Mouse (Mus musculus): Measurements from ENCODE around the gene Alg1.
A peak's percentile ranks its signal among the peaks of the same experiment; 100 is the strongest.

Gene Alg1

GRCm38 (mm10) chr16:5232982-5233381 lies 439 bp upstream of the Alg1 start:
- DNase-seq (ENCODE audit: low read depth in 2 of 2, low spot score in 2 of 2), result no peak

- no peak for DNase-seq (ENCODE audit: low read depth in 2 of 2, low spot score in 2 of 2)
These were observed 8.9 kb downstream of the Alg1 start for GRCm38 (mm10) chr16:5242355-5242754.

DNA sequence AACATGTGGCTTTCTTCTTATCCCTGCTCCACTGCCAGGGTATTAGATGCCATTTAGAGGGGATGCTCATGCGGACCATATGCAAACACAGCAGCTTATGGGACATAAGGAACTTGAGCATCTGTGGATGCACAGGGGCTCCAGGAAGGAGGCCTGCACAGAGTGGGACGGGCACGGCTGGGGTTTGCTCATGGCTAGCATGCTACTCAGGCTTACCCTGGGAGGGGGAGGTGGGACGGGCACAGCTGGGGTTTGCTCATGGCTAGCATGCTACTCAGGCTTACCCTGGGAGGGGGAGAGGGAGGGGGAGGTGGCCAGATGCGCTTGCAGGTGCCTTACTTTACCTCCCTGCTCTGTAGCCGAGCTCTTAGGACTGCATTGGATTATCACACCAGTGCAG lies 9.5 kb downstream of the Alg1 start:
- no peak for DNase-seq (ENCODE audit: low read depth in 2 of 2, low spot score in 2 of 2)

GRCm38 (mm10) chr16:5244411-5244810 lies 11.0 kb downstream of the Alg1 start:
- peak; percentile 41 to 51 for DNase-seq (ENCODE audit: low read depth in 2 of 2, low spot score in 2 of 2)

DNA sequence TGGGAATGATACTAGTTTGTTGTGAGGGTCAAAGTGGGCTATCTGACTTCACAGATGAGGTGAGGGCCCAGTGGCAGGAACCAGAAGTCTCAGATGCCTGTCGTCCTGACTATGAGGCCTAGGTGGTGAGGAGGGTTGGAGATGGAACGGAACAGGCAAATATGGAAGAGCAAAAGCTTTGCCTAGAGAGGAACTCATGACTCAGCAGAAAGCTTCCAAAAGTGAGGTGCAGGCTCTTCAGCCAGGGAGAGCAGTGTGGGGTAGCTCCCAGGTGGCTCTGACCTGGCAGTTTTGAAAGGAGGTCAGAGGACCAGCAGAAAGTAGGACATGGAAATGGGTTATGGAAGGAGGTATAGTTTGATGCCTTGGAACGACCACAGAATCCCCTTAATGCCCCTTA lies 17.5 kb downstream of the Alg1 start:
- no peak for DNase-seq (ENCODE audit: low read depth in 2 of 2, low spot score in 2 of 2)

DNA sequence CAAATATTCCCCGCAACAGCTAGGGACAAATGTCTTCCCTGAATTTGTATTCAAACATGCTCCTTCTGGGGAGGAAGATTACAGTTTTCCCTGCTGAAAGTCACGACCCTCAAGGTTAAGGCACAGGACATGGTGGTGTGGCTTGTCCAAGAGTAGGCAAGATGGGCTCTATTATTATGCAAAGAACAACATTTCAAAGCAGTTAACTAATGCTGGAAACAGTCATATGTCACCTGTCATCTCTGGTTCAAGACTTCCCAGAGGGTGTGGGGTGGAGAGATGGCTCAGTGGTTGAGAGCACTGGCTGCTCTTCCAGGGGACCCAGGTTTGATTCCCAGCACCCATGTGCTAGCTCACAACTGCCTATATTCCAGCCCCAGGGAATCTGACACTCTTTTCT lies 18.8 kb downstream of the Alg1 start:
- no peak for DNase-seq (ENCODE audit: low read depth in 2 of 2, low spot score in 2 of 2)

DNA sequence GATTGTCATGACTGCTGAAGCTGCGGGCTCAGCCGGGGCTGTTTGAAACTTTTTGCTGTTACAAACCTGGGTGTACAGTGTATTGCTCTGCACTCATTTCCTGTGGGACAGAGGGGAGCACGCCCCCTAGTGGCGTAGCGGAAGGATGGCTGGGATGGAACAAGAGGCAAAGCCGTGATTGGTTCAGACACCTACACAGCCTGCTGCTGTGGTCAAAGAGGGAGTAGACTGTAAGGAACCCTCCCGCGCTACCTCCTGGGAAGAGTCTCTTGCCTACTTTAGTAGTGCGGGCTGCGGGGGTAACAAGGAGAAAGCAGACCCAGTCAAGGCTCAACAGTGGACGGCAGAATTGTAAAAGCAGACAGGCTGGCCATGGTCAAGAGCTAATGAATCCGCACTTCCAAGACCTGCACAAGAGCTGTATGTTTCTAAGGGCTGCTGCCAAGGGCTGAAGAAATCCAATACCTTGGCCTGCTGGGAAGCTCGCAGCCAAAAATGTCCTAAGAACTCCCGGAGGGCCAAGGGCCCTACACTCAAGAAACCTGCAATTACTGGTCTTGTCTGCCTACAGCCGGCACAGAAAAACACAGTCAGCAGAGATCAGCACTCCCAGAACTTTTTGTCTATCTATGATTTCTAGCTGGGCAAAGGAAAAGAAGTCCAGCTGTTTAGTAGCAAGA lies 21.1 kb downstream of the Alg1 start:
- DNase-seq (ENCODE audit: low read depth in 2 of 2, low spot score in 2 of 2), result peak; percentile 72 to 76

DNA sequence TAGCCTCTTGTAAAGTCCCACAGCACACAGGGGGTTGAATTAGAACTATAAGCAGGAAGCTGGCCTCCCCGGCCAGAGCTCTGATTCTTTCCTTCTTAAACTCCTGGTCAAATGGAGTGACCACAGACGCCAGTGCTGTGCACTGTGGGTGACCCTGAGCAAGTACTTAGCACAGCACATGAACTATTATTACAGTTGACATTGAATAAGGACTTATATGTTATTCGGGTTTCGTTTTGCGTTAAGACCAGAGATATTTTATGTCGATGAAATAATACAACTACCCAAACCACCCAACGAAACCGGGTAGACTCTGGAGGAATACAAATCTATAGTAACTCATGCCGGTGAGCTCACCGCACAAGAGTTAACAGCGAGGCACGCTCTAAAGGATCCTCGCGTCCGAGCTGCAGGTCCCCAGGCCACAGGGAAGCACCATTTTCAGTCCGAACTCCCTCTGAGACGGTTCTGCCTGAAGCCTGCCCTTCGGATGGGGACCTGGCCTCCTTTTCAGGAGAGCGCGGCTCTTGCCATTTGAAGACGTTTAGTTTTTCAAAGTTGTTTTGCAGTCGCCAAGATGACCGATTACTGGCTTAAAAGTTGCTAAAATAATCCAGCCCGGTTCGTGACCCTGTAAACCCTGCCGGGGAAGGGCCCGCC lies 21.8 kb downstream of the Alg1 start:
- no peak for DNase-seq (ENCODE audit: low read depth in 2 of 2, low spot score in 2 of 2)

DNA sequence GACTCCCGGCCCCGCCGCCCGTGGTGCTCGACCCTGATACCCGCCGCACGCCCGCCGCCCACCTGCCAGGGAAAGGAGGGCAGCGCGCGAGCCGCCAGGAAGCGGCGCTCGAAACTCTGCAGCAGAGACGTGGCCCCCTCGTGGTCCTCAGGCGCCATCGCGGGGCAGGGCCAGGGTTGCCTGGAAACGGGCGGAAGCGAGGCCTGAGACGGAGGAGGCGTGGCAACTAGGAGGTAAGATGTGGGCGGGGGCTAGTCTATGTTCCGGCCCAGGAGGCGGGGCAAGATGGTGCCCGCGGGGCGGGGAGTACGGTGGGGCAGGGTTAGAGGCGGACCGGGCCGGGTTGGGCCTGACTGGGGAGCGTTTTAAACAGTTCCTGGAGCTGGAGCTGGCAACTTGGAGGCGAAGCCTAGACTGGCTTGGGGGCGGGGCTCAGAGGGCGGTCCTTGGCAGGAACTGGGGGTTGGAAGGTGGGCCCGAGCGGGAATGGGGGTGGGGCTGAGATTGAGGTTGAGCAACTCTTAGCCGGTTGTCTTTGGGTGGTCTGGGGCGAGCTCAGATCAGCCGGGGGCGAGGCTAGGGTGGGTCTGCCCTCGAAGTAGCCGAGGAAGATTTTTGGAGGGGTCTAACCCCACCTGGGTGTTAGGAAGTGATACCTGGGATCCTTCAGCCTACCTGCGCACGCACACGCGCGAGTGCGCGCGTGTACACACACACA lies 22.5 kb downstream of the Alg1 start, which contains the start of gene Eef2kmt:
Gene Eef2kmt, minus strand, starts transcription at position 205 of the 718 bp plus-strand sequence.
- peak; percentile 99 for DNase-seq (ENCODE audit: low read depth in 2 of 2, low spot score in 2 of 2)

- no peak for DNase-seq (ENCODE audit: low read depth in 2 of 2, low spot score in 2 of 2)
These were observed 29.7 kb downstream of the Alg1 start for GRCm38 (mm10) chr16:5263156-5263555.

DNA sequence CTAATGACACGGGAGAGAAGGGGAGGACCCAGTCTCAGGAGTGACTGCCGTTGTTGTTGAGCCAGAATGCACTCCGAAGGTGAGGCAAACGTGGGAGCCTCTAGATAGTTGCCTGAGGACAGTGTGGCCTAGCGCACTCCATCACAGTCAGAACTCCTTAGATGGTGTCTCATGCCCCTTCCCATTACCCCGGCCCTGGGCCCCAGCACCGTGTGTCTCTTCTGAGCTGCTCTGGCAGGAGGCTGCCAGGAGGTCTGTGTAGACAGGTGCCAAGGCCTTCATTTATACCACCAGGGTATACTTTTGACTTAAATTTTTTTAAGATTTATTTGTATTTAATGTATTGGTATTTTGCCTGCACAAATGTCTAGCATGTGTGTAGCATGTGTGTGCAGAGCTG lies 30.5 kb downstream of the Alg1 start:
- DNase-seq (ENCODE audit: low read depth in 2 of 2, low spot score in 2 of 2), result no peak

GRCm38 (mm10) chr16:5271411-5272035 lies 38.1 kb downstream of the Alg1 start:
- no peak for DNase-seq (ENCODE audit: low read depth in 2 of 2, low spot score in 2 of 2)

- DNase-seq (ENCODE audit: low read depth in 2 of 2, low spot score in 2 of 2), result no peak
These were observed 39.0 kb downstream of the Alg1 start for GRCm38 (mm10) chr16:5272371-5272770.

GRCm38 (mm10) chr16:5279571-5280222 lies 46.3 kb downstream of the Alg1 start:
- no peak for DNase-seq (ENCODE audit: low read depth in 2 of 2, low spot score in 2 of 2)

- DNase-seq (ENCODE audit: low read depth in 2 of 2, low spot score in 2 of 2), result no peak
These were observed 49.3 kb downstream of the Alg1 start for GRCm38 (mm10) chr16:5282686-5283085.

GRCm38 (mm10) chr16:5285376-5285775 lies 52.0 kb downstream of the Alg1 start:
- DNase-seq (ENCODE audit: low read depth in 2 of 2, low spot score in 2 of 2), result no peak
